Mouse (Mus musculus) E14TG2a.4 (cell line): ENCODE measurements around the gene Mctp1.

Experiments
- CTCF ChIP-seq: conservative IDR thresholded peaks from 2 replicates; pipeline ENCODE4 v1.5.1; 2014; ENCODE audit warnings: low read length
- POU5F1 ChIP-seq: IDR thresholded peaks from 2 replicates; pipeline ENCODE4 v1.6.1; 2014; ENCODE audit warnings: low read length, borderline replicate concordance

GRCm38 (mm10) chr13:76436426-76436825 lies 52.1 kb downstream of the Mctp1 start:
- TF ChIP-seq CTCF = no peak
- TF ChIP-seq POU5F1 = no peak
